Mouse (Mus musculus) E14TG2a.4 (cell line): ENCODE data around the gene St3gal3.

Source experiments
- H3K27me3 ChIP-seq: 2 replicates; pipeline ENCODE4 v1.6.1; 2014; ENCODE audit warnings: low read length, control low read depth; ENCODE audit not compliant: insufficient read depth
- H3K36me3 ChIP-seq: 2 replicates; pipeline ENCODE4 v1.6.1; 2014; ENCODE audit warnings: low read length, control low read depth; ENCODE audit not compliant: insufficient read depth
- H3K4me1 ChIP-seq: replicated peaks from 2 replicates; pipeline ENCODE4 v1.6.1; 2014; ENCODE audit warnings: low read depth, low read length, control low read depth
- H3K4me3 ChIP-seq: replicated peaks from 2 replicates; pipeline ENCODE4 v1.5.1; 2014; ENCODE audit warnings: mild to moderate bottlenecking, low read length
- H3K9me3 ChIP-seq: 2 replicates; pipeline ENCODE4 v1.6.1; 2014; ENCODE audit warnings: low read length, control low read depth
- CTCF ChIP-seq: conservative IDR thresholded peaks from 2 replicates; pipeline ENCODE4 v1.5.1; 2014; ENCODE audit warnings: low read length
- NANOG ChIP-seq: IDR thresholded peaks from 2 replicates; pipeline ENCODE4 v1.6.1; 2014; ENCODE audit warnings: borderline replicate concordance, low read length, mixed read lengths
- POU5F1 ChIP-seq: IDR thresholded peaks from 2 replicates; pipeline ENCODE4 v1.6.1; 2014; ENCODE audit warnings: low read length, borderline replicate concordance

Gene St3gal3

DNA sequence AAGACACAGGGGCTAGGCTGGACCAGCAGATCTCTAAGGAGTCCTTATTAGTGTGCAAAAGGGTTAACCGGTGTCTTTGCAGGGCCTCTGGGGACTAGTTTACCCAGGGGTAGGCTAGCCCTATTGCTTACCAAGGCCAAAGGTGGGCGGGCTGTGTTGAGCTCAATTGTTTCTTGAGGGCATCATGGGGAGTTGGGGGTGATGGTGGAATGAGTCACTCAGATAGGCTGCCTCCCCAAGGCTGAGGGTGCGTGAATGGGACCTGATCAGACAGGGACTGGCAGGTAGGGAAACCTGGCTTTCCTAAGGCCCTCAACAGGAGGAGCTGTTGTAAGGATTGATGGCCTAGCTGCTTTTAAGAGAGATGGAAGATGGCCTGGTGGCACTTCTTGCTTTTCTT lies 142.7 kb downstream of the St3gal3 start:
- H3K27me3 ChIP-seq: 0 out of 2 replicates have a peak, but pooled peaks cover 5% of the 10 kb centered on the region
- no peaks in the 10 kb centered on the region for H3K9me3 ChIP-seq
- H3K4me3 ChIP-seq: no peak overlapping the region
- TF ChIP-seq POU5F1 (no peak), NANOG (no peak), CTCF (no peak)
- H3K36me3 ChIP-seq: no peaks in the 10 kb centered on the region
- H3K4me1 ChIP-seq: peaks cover 35% of the 10 kb centered on the region

DNA sequence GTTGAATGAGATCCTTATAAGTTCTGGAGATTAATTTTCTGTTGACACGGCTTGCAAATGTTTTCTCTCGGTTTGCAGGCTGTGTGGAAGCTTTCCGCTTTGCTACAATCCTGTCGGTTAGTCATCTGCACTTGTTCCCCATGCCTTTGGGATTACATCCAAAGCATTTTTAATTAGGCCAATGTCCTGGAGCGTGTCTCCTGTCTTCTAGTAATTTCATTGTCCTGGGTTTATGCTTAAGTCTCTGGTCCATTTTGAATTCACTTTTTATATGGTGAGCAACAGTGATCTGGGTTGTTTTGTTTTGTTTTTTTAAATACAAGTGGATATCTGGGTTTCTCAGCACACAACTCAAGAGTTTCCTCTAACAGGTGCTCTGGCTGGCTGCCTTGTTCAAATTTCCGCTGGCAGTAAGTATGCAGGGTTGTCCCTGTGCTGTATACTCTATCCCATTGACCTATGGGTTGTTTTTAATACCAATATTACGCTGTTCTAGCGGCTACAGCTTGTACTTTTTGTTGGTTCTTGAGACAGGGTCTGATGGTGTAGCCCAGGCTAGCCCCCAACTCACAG lies 143.6 kb downstream of the St3gal3 start:
- H3K4me3 ChIP-seq: no peak overlapping the region
- TF ChIP-seq NANOG (no peak), CTCF (no peak), POU5F1 (no peak)
- no peaks in the 10 kb centered on the region for H3K36me3 ChIP-seq
- H3K9me3 ChIP-seq: no peaks in the 10 kb centered on the region
- no peaks in the 10 kb centered on the region for H3K27me3 ChIP-seq
- peaks cover 31% of the 10 kb centered on the region for H3K4me1 ChIP-seq

DNA sequence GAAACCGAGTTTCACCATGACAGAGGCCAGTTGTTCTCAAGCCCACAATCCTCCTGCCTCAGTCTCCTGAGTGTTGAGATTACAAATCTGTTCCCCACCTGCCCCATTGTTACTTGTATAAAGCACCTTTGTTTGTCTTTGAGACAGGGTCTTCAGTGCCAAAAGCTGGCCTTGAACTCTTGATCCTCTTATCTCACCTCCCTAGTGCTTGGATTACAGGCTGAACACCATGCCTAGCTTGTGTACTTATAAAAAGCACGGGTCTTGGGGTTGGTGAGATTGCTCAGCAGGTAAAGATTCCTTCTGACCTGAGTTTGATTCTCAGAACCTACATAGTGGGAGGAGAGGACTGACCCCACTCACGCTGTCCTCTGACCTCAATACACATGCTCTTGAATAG lies 144.1 kb downstream of the St3gal3 start:
- Histone ChIP-seq H3K4me1 (peaks cover 29% of the 10 kb centered on the region), H3K9me3 (no peaks in the 10 kb centered on the region), H3K4me3 (no peak overlapping the region), H3K36me3 (no peaks in the 10 kb centered on the region), H3K27me3 (no peaks in the 10 kb centered on the region)
- no peak for TF ChIP-seq CTCF
- no peak for TF ChIP-seq NANOG
- TF ChIP-seq POU5F1: no peak

DNA sequence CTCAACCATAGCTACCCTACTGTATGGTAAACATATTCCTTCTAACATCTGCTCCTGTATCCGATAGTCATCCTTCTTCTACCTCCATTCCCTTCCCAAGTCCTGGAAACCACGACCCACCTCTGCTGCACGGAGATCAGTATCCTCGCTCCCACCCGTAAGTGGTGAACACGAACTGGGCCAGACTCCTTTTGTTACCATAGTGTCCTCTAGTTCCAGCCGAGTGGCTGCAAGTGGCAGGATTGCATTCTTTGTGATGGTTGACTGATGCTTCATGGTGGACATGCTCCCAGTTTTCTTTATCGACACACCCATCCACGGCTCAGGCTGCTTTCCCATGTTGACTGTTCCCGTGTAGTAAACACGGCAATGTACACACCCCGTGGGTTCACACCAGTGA lies 144.9 kb downstream of the St3gal3 start:
- Histone ChIP-seq H3K36me3 (no peaks in the 10 kb centered on the region), H3K27me3 (no peaks in the 10 kb centered on the region), H3K9me3 (no peaks in the 10 kb centered on the region), H3K4me1 (peaks cover 22% of the 10 kb centered on the region), H3K4me3 (no peak overlapping the region)
- TF ChIP-seq NANOG (no peak), CTCF (no peak), POU5F1 (no peak)

DNA sequence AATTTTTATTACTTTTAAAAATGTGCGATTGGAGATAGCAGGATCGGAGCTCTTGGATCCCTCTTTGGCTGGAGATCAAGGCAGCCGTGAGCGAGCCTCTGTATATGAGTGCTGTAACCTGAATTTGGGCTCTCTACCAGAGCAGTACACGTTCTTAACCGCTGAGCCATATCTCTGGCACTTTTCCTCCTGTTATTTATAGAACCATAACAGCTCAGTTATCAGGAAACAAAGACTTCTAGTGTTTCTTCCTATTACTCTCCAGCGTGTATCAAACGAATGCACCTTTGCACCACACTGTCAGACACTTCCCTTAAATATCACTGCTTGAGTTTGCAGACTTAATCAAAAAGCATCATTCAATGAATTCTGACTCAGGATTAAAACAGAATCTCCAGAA lies 147.9 kb downstream of the St3gal3 start:
- peaks cover 19% of the 10 kb centered on the region for H3K4me1 ChIP-seq
- no peaks in the 10 kb centered on the region for H3K36me3 ChIP-seq
- H3K4me3 ChIP-seq: no peak overlapping the region
- TF ChIP-seq NANOG: no peak
- TF ChIP-seq CTCF: no peak
- no peak for TF ChIP-seq POU5F1
- no peaks in the 10 kb centered on the region for H3K27me3 ChIP-seq
- no peaks in the 10 kb centered on the region for H3K9me3 ChIP-seq

DNA sequence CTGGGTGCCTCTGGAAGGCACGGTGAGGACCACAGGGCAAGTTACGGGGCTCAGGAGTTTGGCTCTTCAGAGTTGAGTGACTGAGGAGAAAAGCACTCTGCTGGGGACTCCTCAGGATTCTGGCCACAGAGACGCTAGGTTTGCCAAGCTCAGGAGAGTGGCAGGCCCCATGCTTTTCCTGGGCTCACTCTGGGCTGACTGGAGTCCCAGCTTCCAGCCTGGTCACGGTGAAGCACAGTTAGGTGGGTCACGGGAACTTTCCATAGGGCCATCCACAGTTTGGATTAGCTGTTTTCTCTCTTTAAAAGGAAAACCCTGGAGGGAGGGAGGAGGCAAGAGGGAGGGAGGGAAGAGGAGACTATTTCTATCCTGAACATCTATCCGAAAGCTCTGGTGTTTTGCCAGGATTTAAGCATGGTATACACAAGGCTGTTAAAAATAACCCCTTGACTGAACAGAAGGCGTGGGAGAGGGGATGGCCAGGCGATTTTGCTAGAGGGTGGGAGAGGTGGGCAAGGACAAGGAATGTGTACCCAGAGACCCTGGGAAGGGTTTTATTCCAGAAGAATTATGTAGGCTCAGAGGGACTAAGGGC lies 149.6 kb downstream of the St3gal3 start:
- Histone ChIP-seq H3K9me3 (no peaks in the 10 kb centered on the region), H3K36me3 (no peaks in the 10 kb centered on the region), H3K4me3 (no peak overlapping the region), H3K27me3 (no peaks in the 10 kb centered on the region), H3K4me1 (peaks cover 24% of the 10 kb centered on the region)
- TF ChIP-seq NANOG: no peak
- TF ChIP-seq POU5F1: no peak

DNA sequence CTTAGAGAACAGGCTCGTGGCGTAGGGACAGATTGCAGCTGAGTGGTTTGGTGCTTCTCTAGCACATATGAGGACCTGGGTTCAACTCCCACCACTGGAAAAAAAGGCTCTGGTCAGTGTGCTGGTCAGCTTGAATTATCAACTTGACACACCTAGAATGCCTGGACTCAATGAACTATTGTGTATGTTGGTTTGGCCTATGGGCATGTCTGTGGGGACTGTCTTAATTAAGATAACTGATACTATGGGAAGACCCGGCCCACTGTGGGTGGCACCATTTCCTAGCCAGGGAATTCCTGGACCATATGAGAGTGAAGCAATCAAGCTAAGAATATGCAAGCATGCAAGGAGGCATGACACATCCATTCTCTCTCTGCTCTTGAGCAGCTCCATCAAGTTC lies 150.5 kb downstream of the St3gal3 start:
- Histone ChIP-seq H3K9me3 (no peaks in the 10 kb centered on the region), H3K4me3 (no peak overlapping the region), H3K4me1 (peaks cover 24% of the 10 kb centered on the region), H3K27me3 (no peaks in the 10 kb centered on the region), H3K36me3 (no peaks in the 10 kb centered on the region)
- TF ChIP-seq POU5F1 (no peak), CTCF (no peak), NANOG (no peak)

DNA sequence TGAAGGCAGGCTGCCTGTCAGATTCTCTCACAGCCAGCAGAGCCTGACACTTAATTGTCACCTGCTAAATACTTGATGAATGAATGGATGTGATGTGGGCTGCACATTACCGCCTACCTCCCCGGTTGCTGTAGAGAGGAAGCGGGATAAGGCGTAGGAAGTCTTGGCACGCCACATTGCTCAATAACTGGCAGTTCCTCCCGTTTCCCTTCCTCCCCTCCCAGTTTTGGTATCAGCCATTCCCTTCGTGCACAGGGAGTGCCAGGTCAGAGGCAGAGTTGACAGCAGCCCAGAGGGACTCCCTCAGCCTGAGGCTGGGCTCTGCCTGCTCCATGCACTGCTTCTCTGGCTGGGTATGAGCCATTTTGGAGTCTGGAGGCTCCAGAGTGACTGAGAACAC lies 152.0 kb downstream of the St3gal3 start:
- no peak overlapping the region for H3K4me3 ChIP-seq
- no peaks in the 10 kb centered on the region for H3K9me3 ChIP-seq
- no peaks in the 10 kb centered on the region for H3K36me3 ChIP-seq
- H3K4me1 ChIP-seq: peaks cover 24% of the 10 kb centered on the region
- TF ChIP-seq POU5F1 (no peak), NANOG (no peak), CTCF (no peak)
- no peaks in the 10 kb centered on the region for H3K27me3 ChIP-seq

DNA sequence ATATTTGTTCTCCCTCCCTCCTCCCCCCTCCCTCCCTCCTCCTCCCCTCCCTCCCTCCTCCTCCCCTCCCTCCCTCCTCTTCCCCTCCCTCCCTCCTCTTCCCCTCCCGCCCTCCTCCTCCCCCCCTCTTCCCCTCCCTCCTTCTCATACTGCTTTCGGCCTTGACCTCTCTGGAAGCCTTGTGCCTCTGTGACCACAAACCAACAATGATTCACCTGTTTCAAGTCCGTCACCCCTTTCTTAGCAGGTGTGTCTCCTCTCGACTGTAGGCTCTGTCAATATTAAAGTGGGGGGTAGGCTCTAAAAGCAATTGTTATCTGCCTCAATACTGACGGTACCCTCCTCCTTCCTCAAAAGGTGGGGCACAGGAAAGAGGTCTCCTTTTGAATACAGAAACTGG lies 153.2 kb downstream of the St3gal3 start:
- Histone ChIP-seq H3K4me3 (no peak overlapping the region), H3K4me1 (peaks cover 24% of the 10 kb centered on the region), H3K9me3 (no peaks in the 10 kb centered on the region), H3K36me3 (no peaks in the 10 kb centered on the region), H3K27me3 (no peaks in the 10 kb centered on the region)
- TF ChIP-seq POU5F1: no peak
- TF ChIP-seq NANOG: no peak
- TF ChIP-seq CTCF: no peak
